Mouse (Mus musculus) c-Kit-positive CD71-negative TER-119-negative erythroid progenitor cells, embryonic 14.5 days (primary cell): Measurements from ENCODE around the gene Dapk2.

Experiments
- DNase-seq: peaks from one replicate; pipeline ENCODE4 v3.0.0-alpha.2; 2013; ENCODE audit warnings: low read depth

Gene Dapk2

GRCm38 (mm10) chr9:66311458-66311857, 153.4 kb downstream of the Dapk2 start:
- no peak for DNase-seq

GRCm38 (mm10) chr9:66316603-66317002, 158.6 kb downstream of the Dapk2 start:
- DNase-seq, result no peak
